Comparison of ENCODE assay signal across 10 mouse cellular contexts in genomic region chr15:88851507-88852149, GRCm38 (mm10). TPM values are rescaled to one million over a fixed set of nuclear protein-coding genes. Genes with fewer than 3 reads are reported as not detected.
A peak's percentile ranks its signal among the peaks of the same experiment; 100 is the strongest.
DNase-seq lines count a peak whose midpoint lies in the region; ATAC-seq lines count a peak whose summit lies in the region.
"Had no signal": no experiment of that assay in that cellular context is flagged by ENCODE, and none has a peak within 500 bp of the region (broad histone marks: within the 10 kb centered on the region; RNA-seq: fewer than 3 reads in every experiment).

No protein-coding gene starts in this region.

- H3K4me2 ChIP-seq in lung, embryonic 15.5 days = peak overlapping the region; percentile 9; the same call in 1 of the 2 replicates
- H3K4me2 ChIP-seq: neural tube, embryonic 12.5 days had no signal

- no peaks in the 10 kb centered on the region for H3K27me3 ChIP-seq in lung, embryonic 15.5 days
- H3K27me3 ChIP-seq: neural tube, embryonic 12.5 days had no signal

- H3K4me3 ChIP-seq in lung, embryonic 15.5 days = no peak overlapping the region
- H3K4me3 ChIP-seq: neural tube, embryonic 12.5 days had no signal

- peak; percentile 70 for ATAC-seq in lung, embryonic 15.5 days (ENCODE audit: borderline replicate concordance, extremely low read depth, low FRiP score, low TSS enrichment)
- ATAC-seq in megakaryocyte, adult 5-6 weeks (ENCODE audit: poor library complexity, severe bottlenecking) = no peak
- ATAC-seq: forebrain, embryonic 14.5 days had no signal

- H3K4me1 ChIP-seq in lung, embryonic 15.5 days = peaks cover 51% of the 10 kb centered on the region

- peak; percentile 63 for DNase-seq in cerebellum, adult 9-11 months
- no peak for DNase-seq in cerebellum, adult 8-10 months
- DNase-seq in urinary bladder, postnatal 14 days (ENCODE audit: low spot score) = peak; percentile 88
- no peak for DNase-seq in urinary bladder, postnatal 10 days (ENCODE audit: low spot score)
- DNase-seq in MN1 (ENCODE audit: low spot score) = no peak
- no peak for DNase-seq in yolk sac, embryonic 10.5 days (ENCODE audit: low spot score)

- peak overlapping the region; percentile 95 for H3K27ac ChIP-seq in lung, embryonic 15.5 days
- H3K27ac ChIP-seq: neural tube, embryonic 12.5 days had no signal

- no peaks in the 10 kb centered on the region for H3K9me3 ChIP-seq in lung, embryonic 15.5 days
- H3K9me3 ChIP-seq: neural tube, embryonic 12.5 days had no signal

- H3K36me3 ChIP-seq in lung, embryonic 15.5 days = no peaks in the 10 kb centered on the region
- H3K36me3 ChIP-seq: neural tube, embryonic 12.5 days had no signal

- 66% methylated on average over 10 of the region's 10 CpGs for WGBS in lung, embryonic 15.5 days

- no peak overlapping the region for H3K9ac ChIP-seq in lung, embryonic 15.5 days
- H3K9ac ChIP-seq: neural tube, embryonic 12.5 days had no signal

RNA-seq across cellular contexts. Expression of gene Pim3, which starts 10.4 kb away (rescaled TPM):
- 65.9 and 70.3 TPM in 2 replicates for polyA plus RNA-seq in lung, embryonic 15.5 days (2015; fragmentation: Nextera tagmentation; extraction: Ambion mirVana)
- total RNA-seq in megakaryocyte, adult 5-6 weeks (2015) = 6.9 and 12.5 TPM in 2 replicates
- 3.3 and 4.7 TPM in 2 replicates for total RNA-seq in megakaryocyte, adult 5-6 weeks (2017)

RNA-seq across cellular contexts. Expression of gene Creld2, which starts 32.2 kb away (rescaled TPM):
- 107 and 110 TPM in 2 replicates for polyA plus RNA-seq in lung, embryonic 15.5 days (2015; fragmentation: Nextera tagmentation; extraction: Ambion mirVana)
- total RNA-seq in megakaryocyte, adult 5-6 weeks (2015) = 21.5 and 22.2 TPM in 2 replicates
- total RNA-seq in megakaryocyte, adult 5-6 weeks (2017) = 38.6 and 41.4 TPM in 2 replicates

RNA-seq across cellular contexts. Expression of gene Alg12, which starts 32.5 kb away (rescaled TPM):
- 11.7 and 14.4 TPM in 2 replicates for polyA plus RNA-seq in lung, embryonic 15.5 days (2015; fragmentation: Nextera tagmentation; extraction: Ambion mirVana)
- 11.0 and 13.0 TPM in 2 replicates for total RNA-seq in megakaryocyte, adult 5-6 weeks (2015)
- total RNA-seq in megakaryocyte, adult 5-6 weeks (2017) = 5.1 and 5.7 TPM in 2 replicates

Comparison
In these comparisons a context has a peak if more than half of its experiments do, and no peak if none do; other contexts are left out.
1. DNase-seq: peak in cerebellum, adult 9-11 months (single experiment) and urinary bladder, postnatal 14 days (single experiment); none in cerebellum, adult 8-10 months (single experiment), urinary bladder, postnatal 10 days (single experiment), MN1 (single experiment) and yolk sac, embryonic 10.5 days (single experiment).